ENCODE assay signal across 23 mouse cellular contexts in the genomic region with DNA sequence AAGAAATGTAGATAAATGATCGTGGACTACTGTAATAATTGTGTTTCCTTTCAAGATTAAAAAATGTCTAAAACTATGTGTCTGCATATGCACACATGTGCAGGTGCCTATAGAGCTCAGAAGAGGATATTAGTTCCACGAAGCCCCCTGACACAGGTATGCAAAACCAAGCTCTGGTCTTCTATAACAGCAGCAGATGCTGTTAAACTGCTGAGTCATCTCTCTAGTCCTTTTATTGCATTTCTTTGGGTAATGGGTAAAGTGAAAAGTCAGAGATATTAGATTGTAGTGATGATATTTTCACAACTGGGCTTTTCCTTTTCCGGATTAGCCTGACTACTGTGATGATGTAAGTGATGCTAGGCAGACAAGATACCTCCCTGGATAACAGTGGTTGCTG. TPM values are rescaled to one million over a fixed set of nuclear protein-coding genes. Genes with fewer than 3 reads are reported as not detected.
DNase-seq lines count a peak whose midpoint lies in the region; ATAC-seq and TF ChIP-seq lines count a peak whose summit lies in the region.
"Had no signal": no experiment of that assay in that cellular context is flagged by ENCODE, and none has a peak within 500 bp of the region (broad histone marks: within the 10 kb centered on the region; RNA-seq: fewer than 3 reads in every experiment).

No protein-coding gene starts in this region.

- H3K27me3 ChIP-seq in CH12.LX (replicated peaks) (no peaks in the 10 kb centered on the region), MEL (ENCODE audit: control insufficient read depth in 1 of 2, insufficient read depth in 2 of 2, low read length in 2 of 2) (no peaks in the 10 kb centered on the region)
- H3K27me3 ChIP-seq: Patski had no signal

- no peaks in the 10 kb centered on the region for H3K79me2 ChIP-seq in CH12.LX (replicated peaks; ENCODE audit: control insufficient read depth, extremely low read depth, insufficient read depth, poor library complexity, severe bottlenecking)
- H3K79me2 ChIP-seq in MEL (ENCODE audit: control insufficient read depth, insufficient read depth, low read length, poor library complexity): no peaks in the 10 kb centered on the region

- H3K4me3 ChIP-seq in CH12.LX (replicated peaks in 1 of 3; ENCODE audit: low read depth in 2 of 3, low read length in 2 of 3, poor library complexity in 1 of 3) (no peak overlapping the region), ES-E14 (ENCODE audit: insufficient read depth in 1 of 2, low read depth in 1 of 2, low read length in 2 of 2, poor library complexity in 1 of 2, severe bottlenecking in 1 of 2) (no peak overlapping the region), MEL (ENCODE audit: control insufficient read depth in 1 of 2, insufficient read depth in 1 of 2, low read depth in 2 of 2, low read length in 2 of 2) (no peak overlapping the region)

- H3K9ac ChIP-seq in CH12.LX (ENCODE audit: insufficient read depth, low read depth) (no peak overlapping the region), ES-E14 (ENCODE audit: insufficient read depth, low read depth, low read length, poor library complexity, severe bottlenecking) (no peak overlapping the region), MEL (ENCODE audit: control insufficient read depth, low read depth, low read length, poor library complexity, severe bottlenecking) (no peak overlapping the region)

- TF ChIP-seq POLR2A in CH12.LX (IDR thresholded peaks at IDR 0.05; ENCODE audit: low read depth, low read length) (no peak), MEL (IDR thresholded peaks at IDR 0.05; ENCODE audit: control insufficient read depth in 1 of 2, insufficient read depth in 1 of 2, low read depth in 1 of 2, low read length in 2 of 2, poor library complexity in 1 of 2) (no peak)

- TF ChIP-seq EP300 in CH12.LX (IDR thresholded peaks at IDR 0.05; ENCODE audit: low read length): no peak
- TF ChIP-seq EP300 in MEL (IDR thresholded peaks at IDR 0.05; ENCODE audit: low read depth in 1 of 2, low read length in 2 of 2): no peak

- no peaks in the 10 kb centered on the region for H3K9me3 ChIP-seq in CH12.LX (replicated peaks; ENCODE audit: low read length)
- no peaks in the 10 kb centered on the region for H3K9me3 ChIP-seq in ES-E14 (ENCODE audit: control insufficient read depth, insufficient read depth, low read depth, low read length)
- H3K9me3 ChIP-seq in MEL (replicated peaks; ENCODE audit: insufficient read depth, low read length): no peaks in the 10 kb centered on the region
- H3K9me3 ChIP-seq: G1E had no signal

- DNase-seq in CH12.LX (ENCODE audit: extremely low read depth): no peak
- no peak for DNase-seq in ES-E14 (ENCODE audit: low read depth, low spot score)
- DNase-seq in MEL (ENCODE audit: low read depth, low spot score): no peak
- no peak for DNase-seq in urinary bladder, postnatal 25 days (ENCODE audit: low spot score)
- no peak for DNase-seq in thymus, postnatal 0 days (ENCODE audit: low spot score)
- DNase-seq: adrenal gland, adult 2 months; adrenal gland, adult 8-10 months; adrenal gland, postnatal 10 days; adrenal gland, postnatal 14 days; adrenal gland, postnatal 25 days; adrenal gland, postnatal 36 days; B cell, adult 2 months; cerebellum, adult 11 months; cerebellum, adult 11-12 months; cerebellum, adult 18-20 months; cerebellum, adult 2 months; cerebellum, adult 8-10 months; cerebellum, adult 9-10 months had no signal

- in situ Hi-C loops in CH12.LX (cut with MboI; ENCODE audit: low pct_ligation_motif_present, low pct_unique_long_range_greater_than_20kb, low sequenced_read_pairs): no loop called here
- in situ Hi-C loops in ES-E14 (cut with MboI; ENCODE audit: low sequenced_read_pairs in 2 of 2, unreplicated experiment in 2 of 2): no loop called here

- H3K4me2 ChIP-seq in CH12.LX (ENCODE audit: insufficient read depth, low read depth, poor library complexity, severe bottlenecking): no peak overlapping the region

- dilution Hi-C loops in CH12.LX (cut with MboI; ENCODE audit: extremely low pct_ligation_motif_present, extremely low pct_unique_long_range_greater_than_20kb, low sequenced_read_pairs): no loop called here

- TF ChIP-seq CTCF in CH12.LX (conservative IDR thresholded peaks at IDR 0.05 in 1 of 2, IDR thresholded peaks at IDR 0.05 in 1 of 2; ENCODE audit: low read depth in 2 of 2, low read length in 2 of 2) (no peak), MEL (IDR thresholded peaks at IDR 0.05 in 2 of 3, conservative IDR thresholded peaks at IDR 0.05 in 1 of 3; ENCODE audit: control insufficient read depth in 1 of 3, insufficient read depth in 1 of 3, low read depth in 2 of 3, low read length in 3 of 3, poor library complexity in 1 of 3, severe bottlenecking in 1 of 3) (no peak)

- no peaks in the 10 kb centered on the region for H3K36me3 ChIP-seq in CH12.LX (replicated peaks in 1 of 2; ENCODE audit: control insufficient read depth in 1 of 2, insufficient read depth in 1 of 2, low read length in 1 of 2)
- no peaks in the 10 kb centered on the region for H3K36me3 ChIP-seq in ES-E14 (ENCODE audit: control insufficient read depth, insufficient read depth, low read length, poor library complexity, severe bottlenecking)
- peaks cover 0 to 10% of the 10 kb centered on the region in 2 experiments; a peak in 2 of 4 replicates for H3K36me3 ChIP-seq in MEL (ENCODE audit: control insufficient read depth in 1 of 2, insufficient read depth in 2 of 2, low read length in 2 of 2)
- H3K36me3 ChIP-seq: G1E had no signal

- ATAC-seq in megakaryocyte progenitor cell, adult 5-6 weeks (replicated peaks; ENCODE audit: poor library complexity): no peak
- ATAC-seq: activated CD4-positive, CD25-positive, alpha-beta regulatory T cell, adult 4 months; CD4-positive, CD25-positive, alpha-beta regulatory T cell, adult 4 months had no signal

- H3K27ac ChIP-seq in CH12.LX (ENCODE audit: insufficient read depth, low read depth) (no peak overlapping the region), ES-E14 (ENCODE audit: insufficient read depth, low read depth, low read length, poor library complexity, severe bottlenecking) (no peak overlapping the region), MEL (ENCODE audit: control insufficient read depth, low read depth, low read length) (no peak overlapping the region)

- peaks cover 0 to 8% of the 10 kb centered on the region in 2 experiments; a peak in 2 of 4 replicates for H3K4me1 ChIP-seq in CH12.LX (ENCODE audit: control insufficient read depth in 1 of 2, insufficient read depth in 2 of 2)
- H3K4me1 ChIP-seq in ES-E14 (ENCODE audit: control insufficient read depth in 2 of 2, insufficient read depth in 2 of 2, low read length in 2 of 2, poor library complexity in 1 of 2): no peaks in the 10 kb centered on the region
- H3K4me1 ChIP-seq in MEL (ENCODE audit: control insufficient read depth in 1 of 2, insufficient read depth in 2 of 2, low read length in 2 of 2): peaks cover 13 to 15% of the 10 kb centered on the region in 2 experiments

- TF ChIP-seq RAD21 in CH12.LX (IDR thresholded peaks at IDR 0.05; ENCODE audit: low read depth, low read length) (no peak), MEL (IDR thresholded peaks at IDR 0.05; ENCODE audit: low read depth, low read length) (no peak)

TF ChIP-seq in CH12.LX, 34 proteins besides CTCF, POLR2A, EP300 and RAD21:
- peak; percentile 79 for TF ChIP-seq MAFK (IDR thresholded peaks at IDR 0.05; ENCODE audit: insufficient replicate concordance, low read length)
- TF ChIP-seq MYC (IDR thresholded peaks at IDR 0.05; ENCODE audit: low read depth, low read length): no peak

TF ChIP-seq in ES-E14, 5 proteins besides CTCF, POLR2A, EP300 and RAD21:
- TF ChIP-seq HCFC1 (IDR thresholded peaks at IDR 0.05; ENCODE audit: borderline replicate concordance, insufficient read depth, low read length) (no peak), CHD2 (IDR thresholded peaks at IDR 0.05; ENCODE audit: low read depth, low read length) (no peak), MAFK (IDR thresholded peaks at IDR 0.05; ENCODE audit: insufficient read depth, low read depth, low read length) (0 out of 2 replicates have a peak, but pooled peaks have one; percentile 41), ZC3H11A (IDR thresholded peaks at IDR 0.05; ENCODE audit: borderline replicate concordance, low read depth, low read length) (no peak)

TF ChIP-seq in MEL, 35 proteins besides CTCF, POLR2A, EP300 and RAD21:
- TF ChIP-seq MAFK (IDR thresholded peaks at IDR 0.05; ENCODE audit: borderline replicate concordance, low read depth, low read length): peak; percentile 75; the same call in 1 of the 2 replicates
- TF ChIP-seq ZMIZ1 (IDR thresholded peaks at IDR 0.05; ENCODE audit: low read depth, low read length): no peak

RNA-seq across cellular contexts. Expression of gene Atg10, which starts 28.6 kb away (rescaled TPM):
- total RNA-seq in CH12.LX (2012; rRNA removed) (3.3 and 4.2 TPM in 2 replicates), CH12.LX (2014; rRNA removed) (7.2 and 7.4 TPM in 2 replicates), ES-E14 (2012; rRNA removed) (2.0 and 2.6 TPM in 2 replicates), MEL (2012; rRNA removed) (2.0 and 2.7 TPM in 2 replicates)
- polyA plus RNA-seq in CH12.LX (2012; ENCODE audit: insufficient read length, low read depth) (3.4 and 3.8 TPM in 2 replicates), MEL (2012; ENCODE audit: insufficient read depth in 1 of 2, insufficient read length in 2 of 2, low read depth in 1 of 2, low replicate concordance in 2 of 2, missing spikeins in 1 of 2) (1 to 10 TPM in 1 of 2 experiments, not detected in 1; 4.3 TPM)
- total RNA-seq in megakaryocyte progenitor cell, adult 5-6 weeks (2015): 18.3 and 19.6 TPM in 2 replicates
- 13.3 and 14.4 TPM in 2 replicates for total RNA-seq in megakaryocyte progenitor cell, adult 5-6 weeks (2017)
- 18.0 and 21.7 TPM in 2 replicates for polyA plus RNA-seq in thymus, postnatal 0 days (2015; fragmentation: Nextera tagmentation; extraction: Ambion mirVana)

Comparison
In these comparisons a context has a peak if more than half of its experiments do, and no peak if none do; other contexts are left out.
1. Of the 35 proteins assayed by ChIP-seq in both MEL and CH12.LX: peak only in MEL: none; only in CH12.LX: none; in both: MAFK; in neither: 34.